In the genomic region with DNA sequence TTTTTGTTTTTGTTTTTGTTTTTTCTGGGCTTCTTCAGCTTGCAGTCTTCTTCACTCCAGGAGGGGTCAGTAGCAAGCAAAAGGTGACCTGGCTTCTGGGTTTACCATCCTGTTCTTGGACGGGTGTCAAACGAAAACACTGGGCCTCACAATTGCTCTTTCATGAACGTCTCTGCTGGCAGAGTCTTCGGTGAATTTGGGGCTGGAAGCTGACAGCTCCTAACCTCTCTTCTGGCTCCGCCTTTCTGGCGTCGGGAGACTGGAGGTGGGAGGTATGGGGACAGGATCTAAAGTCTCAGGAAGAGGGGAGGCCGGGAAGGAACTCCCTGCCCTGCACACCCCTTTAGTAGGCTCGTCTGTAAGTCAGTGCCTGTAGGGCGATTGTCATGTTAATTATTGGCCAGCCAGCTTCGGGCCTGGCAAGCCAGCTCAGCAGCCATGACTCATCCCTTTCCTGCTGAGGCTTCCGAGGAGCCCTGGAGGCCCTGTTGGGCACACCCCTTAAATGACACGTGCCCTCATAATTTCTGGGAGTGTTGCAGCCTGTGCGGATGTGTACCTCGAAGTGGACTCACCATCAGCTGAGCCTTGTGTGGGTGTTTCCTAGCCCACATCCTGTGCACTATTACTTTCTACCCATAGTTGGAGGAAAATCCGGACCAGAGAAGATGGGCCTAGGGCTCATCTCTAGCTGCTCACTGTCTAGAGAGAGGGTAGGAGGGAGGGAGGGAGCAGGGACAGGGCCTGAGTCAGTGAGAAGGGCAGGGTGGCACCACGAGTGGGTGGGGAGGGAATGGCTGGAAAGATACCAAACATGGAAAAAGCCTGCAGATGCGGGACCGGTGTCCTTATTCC, we compare ENCODE assay signal across 8 mouse cellular contexts.
DNase-seq lines count a peak whose midpoint lies in the region; ATAC-seq and TF ChIP-seq lines count a peak whose summit lies in the region.

No protein-coding gene starts in this region.

- peak overlapping the region; percentile 13 for H3K4me2 ChIP-seq in embryonic facial prominence, embryonic 14.5 days (ENCODE audit: low read depth, low read length)
- peak overlapping the region; percentile 52 for H3K4me2 ChIP-seq in heart, embryonic 11.5 days
- peak overlapping the region; percentile 15; the same call in 1 of the 2 replicates for H3K4me2 ChIP-seq in kidney, embryonic 14.5 days (replicated peaks; ENCODE audit: low read depth, low read length)
- H3K4me2 ChIP-seq in liver, embryonic 14.5 days (ENCODE audit: low read depth), result peak overlapping the region; percentile 41

- no peaks in the 10 kb centered on the region for H3K27me3 ChIP-seq in E14TG2a.4 (ENCODE audit: insufficient read depth, low read length)
- H3K27me3 ChIP-seq in embryonic facial prominence, embryonic 14.5 days (replicated peaks; ENCODE audit: control insufficient read depth, insufficient read depth, low read length), result no peaks in the 10 kb centered on the region
- H3K27me3 ChIP-seq in heart, embryonic 11.5 days (ENCODE audit: control insufficient read depth, insufficient read depth, low read length), result peaks cover 2% of the 10 kb centered on the region; the same call in 1 of the 2 replicates
- H3K27me3 ChIP-seq in kidney, embryonic 14.5 days (ENCODE audit: control insufficient read depth, insufficient read depth, low read length), result no peaks in the 10 kb centered on the region
- no peaks in the 10 kb centered on the region for H3K27me3 ChIP-seq in liver, embryonic 14.5 days (ENCODE audit: control insufficient read depth, insufficient read depth, low read length)

- no peak overlapping the region for H3K9ac ChIP-seq in embryonic facial prominence, embryonic 14.5 days (ENCODE audit: low read depth, low read length)
- H3K9ac ChIP-seq in heart, embryonic 11.5 days (ENCODE audit: low read depth, low read length), result 0 out of 2 replicates have a peak overlapping the region, but pooled peaks have one; percentile 43
- H3K9ac ChIP-seq in kidney, embryonic 14.5 days (ENCODE audit: low read depth, low read length), result 0 out of 2 replicates have a peak overlapping the region, but pooled peaks have one; percentile 28
- peak overlapping the region; percentile 13; the same call in 1 of the 2 replicates for H3K9ac ChIP-seq in liver, embryonic 14.5 days (replicated peaks)

- WGBS in embryonic facial prominence, embryonic 14.5 days, result 15% methylated on average over 19 of the region's 19 CpGs
- WGBS in heart, embryonic 11.5 days (ENCODE audit: insufficient replicate concordance), result 23% methylated on average over 19 of the region's 19 CpGs
- 16% methylated on average over 19 of the region's 19 CpGs for WGBS in kidney, embryonic 14.5 days
- WGBS in liver, embryonic 14.5 days (ENCODE audit: insufficient replicate concordance), result 25% methylated on average over 19 of the region's 19 CpGs

- no peaks in the 10 kb centered on the region for H3K9me3 ChIP-seq in E14TG2a.4 (ENCODE audit: low read length)
- H3K9me3 ChIP-seq in embryonic facial prominence, embryonic 14.5 days (ENCODE audit: control insufficient read depth, low read length), result peaks cover 7% of the 10 kb centered on the region; the same call in 1 of the 2 replicates
- H3K9me3 ChIP-seq in heart, embryonic 11.5 days (replicated peaks; ENCODE audit: control insufficient read depth, low read length), result no peaks in the 10 kb centered on the region; the same call in 1 of the 2 replicates
- H3K9me3 ChIP-seq in kidney, embryonic 14.5 days (ENCODE audit: control insufficient read depth, low read length), result no peaks in the 10 kb centered on the region
- H3K9me3 ChIP-seq in liver, embryonic 14.5 days (ENCODE audit: control insufficient read depth, low read length), result no peaks in the 10 kb centered on the region

- peaks cover 39% of the 10 kb centered on the region for H3K4me1 ChIP-seq in E14TG2a.4 (replicated peaks; ENCODE audit: low read depth, low read length)
- peaks cover 3% of the 10 kb centered on the region; the same call in 1 of the 2 replicates for H3K4me1 ChIP-seq in embryonic facial prominence, embryonic 14.5 days (ENCODE audit: control insufficient read depth, insufficient read depth, low read length)
- H3K4me1 ChIP-seq in heart, embryonic 11.5 days (ENCODE audit: control insufficient read depth, insufficient read depth, low read length), result peaks cover 3% of the 10 kb centered on the region; the same call in 1 of the 2 replicates
- peaks cover 5% of the 10 kb centered on the region; the same call in 1 of the 2 replicates for H3K4me1 ChIP-seq in kidney, embryonic 14.5 days (ENCODE audit: control insufficient read depth, insufficient read depth, low read length)
- peaks cover 0 to 8% of the 10 kb centered on the region in 2 experiments; a peak in 2 of 4 replicates for H3K4me1 ChIP-seq in liver, embryonic 14.5 days (replicated peaks; ENCODE audit: control insufficient read depth in 2 of 2, insufficient read depth in 2 of 2, low read length in 1 of 2)

- peak overlapping the region; percentile 28 for H3K27ac ChIP-seq in embryonic facial prominence, embryonic 14.5 days (replicated peaks; ENCODE audit: low read depth, low read length)
- no peak overlapping the region for H3K27ac ChIP-seq in heart, embryonic 11.5 days (ENCODE audit: low read depth, low read length)
- H3K27ac ChIP-seq in kidney, embryonic 14.5 days (ENCODE audit: low read depth, low read length), result peak overlapping the region; percentile 24; the same call in 1 of the 2 replicates
- H3K27ac ChIP-seq in liver, embryonic 14.5 days, result peak overlapping the region; percentile 39

- no peak for TF ChIP-seq EP300 in liver, embryonic 14.5 days (IDR thresholded peaks at IDR 0.05; ENCODE audit: low read depth)

- peak overlapping the region; percentile 67 for H3K4me3 ChIP-seq in E14TG2a.4 (replicated peaks; ENCODE audit: low read length)
- no peak overlapping the region; the same call in 1 of the 2 replicates for H3K4me3 ChIP-seq in embryonic facial prominence, embryonic 14.5 days (ENCODE audit: low read depth, low read length)
- H3K4me3 ChIP-seq in heart, embryonic 11.5 days (ENCODE audit: low read depth, low read length), result no peak overlapping the region
- H3K4me3 ChIP-seq in kidney, embryonic 14.5 days (ENCODE audit: low read length), result no peak overlapping the region
- H3K4me3 ChIP-seq in liver, embryonic 14.5 days (ENCODE audit: insufficient read depth in 1 of 2, low read depth in 2 of 2, low read length in 2 of 2), result no peak overlapping the region

- H3K36me3 ChIP-seq in E14TG2a.4 (ENCODE audit: insufficient read depth, low read length), result no peaks in the 10 kb centered on the region
- no peaks in the 10 kb centered on the region for H3K36me3 ChIP-seq in embryonic facial prominence, embryonic 14.5 days (ENCODE audit: control insufficient read depth, insufficient read depth, low read length)
- no peaks in the 10 kb centered on the region for H3K36me3 ChIP-seq in heart, embryonic 11.5 days (ENCODE audit: control insufficient read depth, insufficient read depth, low read length)
- no peaks in the 10 kb centered on the region for H3K36me3 ChIP-seq in kidney, embryonic 14.5 days (ENCODE audit: control insufficient read depth, insufficient read depth, low read length)
- H3K36me3 ChIP-seq in liver, embryonic 14.5 days (replicated peaks; ENCODE audit: control insufficient read depth, insufficient read depth, low read depth), result no peaks in the 10 kb centered on the region

- ATAC-seq in embryonic facial prominence, embryonic 14.5 days (ENCODE audit: low read depth), result peak; percentile 86
- ATAC-seq in heart, embryonic 11.5 days (replicated peaks; ENCODE audit: insufficient number of reproducible peaks, low FRiP score, low TSS enrichment), result peak; percentile 42
- peak; percentile 89 for ATAC-seq in kidney, embryonic 14.5 days (ENCODE audit: low FRiP score, low TSS enrichment)
- peak; percentile 88 for ATAC-seq in liver, embryonic 14.5 days (ENCODE audit: insufficient read depth)

- DNase-seq in adrenal gland, postnatal 14 days, result peak; percentile 81
- DNase-seq in embryonic facial prominence, embryonic 14.5 days (ENCODE audit: low spot score), result peak; percentile 77
- peak; percentile 16 to 45 (median 24) for DNase-seq in liver, embryonic 14.5 days (ENCODE audit: low read depth in 3 of 3, low spot score in 3 of 3)
- peak; percentile 41 to 49 for DNase-seq in natural killer cell, adult 2 months (ENCODE audit: low spot score in 2 of 2)
- no peak for DNase-seq in spleen, postnatal 4 days (ENCODE audit: low spot score in 2 of 2)

- TF ChIP-seq CTCF in E14TG2a.4 (conservative IDR thresholded peaks at IDR 0.05; ENCODE audit: low read length), result no peak
- TF ChIP-seq CTCF in liver, embryonic 14.5 days (IDR thresholded peaks at IDR 0.05; ENCODE audit: low read depth), result peak; percentile 33

Comparison
In these comparisons a context has a peak if more than half of its experiments do, and no peak if none do; other contexts are left out.
1. DNase-seq: peak in adrenal gland, postnatal 14 days (single experiment), embryonic facial prominence, embryonic 14.5 days (single experiment), liver, embryonic 14.5 days (3 of 3) and natural killer cell, adult 2 months (2 of 2); none in spleen, postnatal 4 days (0 of 2).
2. Peak in every context shown above with its lines, with median percentiles within 50 percentile points of each other: ATAC-seq and H3K4me2 ChIP-seq.